Mouse (Mus musculus): ENCODE results near the gene Myl4. TPM values are rescaled to one million over a fixed set of nuclear protein-coding genes. Genes with fewer than 3 reads are reported as not detected.

Myl4 gene
- total RNA-seq, 2 experiments from 2014 or later, result 13.1 to 15.7 TPM

DNA sequence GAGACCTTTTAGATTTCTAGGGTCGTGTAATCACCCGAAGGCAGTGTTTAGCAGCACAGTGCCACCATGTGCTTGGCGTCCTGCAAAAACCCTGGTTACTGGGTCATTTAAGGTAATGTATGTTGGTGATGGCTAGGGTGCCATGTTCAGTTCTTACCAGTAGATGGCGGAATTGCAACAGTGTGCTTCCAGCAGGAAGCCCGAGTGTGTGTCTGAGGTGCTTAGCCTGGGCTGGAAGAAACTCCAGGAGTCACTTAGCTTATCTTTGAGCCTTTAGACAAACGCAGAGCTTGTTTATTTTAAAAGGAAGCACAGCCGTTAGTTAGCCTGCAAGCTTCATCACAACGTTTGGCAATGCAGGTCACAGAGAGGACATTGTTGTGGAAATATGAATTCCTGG lies 39.7 kb downstream of the Myl4 start:
- intact Hi-C loops (cut with DNase I; ENCODE audit: low total_unique reads), result no loop called here
- DNase-seq, result peak; percentile 65

DNA sequence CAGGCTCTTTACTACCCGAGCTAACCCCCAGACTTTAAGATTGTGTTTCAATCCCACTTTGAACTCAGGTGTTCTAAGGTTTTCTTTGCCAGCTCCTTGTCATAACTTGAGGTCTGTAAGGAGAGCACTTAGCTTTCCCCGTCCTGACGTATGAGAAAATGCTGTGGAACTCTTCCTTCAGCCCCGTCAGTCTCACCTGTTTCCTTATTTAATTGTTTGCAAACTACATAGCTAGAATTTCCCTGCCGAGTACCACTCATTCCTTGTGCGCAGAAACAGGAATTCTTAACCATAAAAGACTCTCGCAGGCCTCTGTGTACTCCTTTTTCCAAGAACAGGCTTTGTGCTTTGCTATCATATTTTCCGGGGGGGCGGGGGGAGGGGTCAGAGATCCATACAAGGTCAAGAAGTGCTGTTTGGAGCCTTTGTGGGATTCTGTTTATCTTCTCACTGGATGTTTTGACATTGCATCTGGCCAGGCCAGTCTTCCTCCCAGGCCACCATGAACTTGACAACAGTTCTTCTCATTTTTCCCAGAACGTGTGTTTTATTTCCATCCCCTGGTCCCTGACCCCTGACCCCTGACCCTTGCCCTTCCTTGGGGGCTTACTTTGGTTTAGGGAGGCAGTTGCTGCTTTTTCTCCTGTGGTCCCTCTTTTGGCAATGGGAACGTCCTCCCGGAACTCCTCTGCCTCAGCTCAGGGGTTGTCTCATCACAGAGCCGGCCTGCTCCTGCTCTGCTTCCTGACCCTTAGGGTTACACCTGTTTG lies 41.8 kb downstream of the Myl4 start:
- intact Hi-C loops (cut with DNase I; ENCODE audit: low total_unique reads), result no loop called here
- DNase-seq, result no peak

- intact Hi-C loops (cut with DNase I; ENCODE audit: low total_unique reads), result no loop called here
- DNase-seq, result no peak
Observed at GRCm38 (mm10) chr11:104596365-104596764, 45.9 kb downstream of the Myl4 start.

DNA sequence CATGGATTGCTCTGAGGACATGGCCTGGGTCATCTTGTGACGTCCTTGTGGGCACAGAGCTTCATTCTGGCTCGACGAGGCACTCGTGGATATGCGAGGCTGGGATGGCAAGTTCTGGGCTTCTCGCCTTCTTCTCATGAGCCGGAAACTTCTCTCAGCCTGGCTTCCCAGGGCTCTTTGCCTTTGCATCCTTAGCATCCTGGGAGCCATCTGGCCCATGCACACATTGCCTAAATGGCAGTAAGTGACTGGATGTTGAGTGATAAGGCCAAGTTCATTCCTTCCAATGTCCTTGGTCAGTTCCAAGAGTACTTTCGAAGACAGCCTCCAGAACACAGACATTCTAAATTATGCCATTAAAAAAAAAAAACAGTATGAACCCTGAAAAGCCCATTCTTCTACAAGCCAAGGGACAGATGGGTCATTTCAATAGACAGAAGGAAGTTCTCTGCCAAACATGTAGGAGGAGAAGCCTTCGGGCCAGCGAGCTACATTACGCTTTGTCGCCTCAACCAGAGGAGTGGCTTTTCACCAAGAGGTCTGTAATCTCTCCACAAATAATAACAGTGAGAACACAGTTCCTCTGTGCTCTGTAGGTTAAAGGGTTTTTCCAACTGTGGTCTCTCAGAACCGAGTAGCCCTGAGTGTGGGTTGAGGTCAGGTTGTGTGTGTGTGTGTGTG lies 48.9 kb downstream of the Myl4 start:
- no peak for DNase-seq
- intact Hi-C loops (cut with DNase I; ENCODE audit: low total_unique reads), result no loop called here

GRCm38 (mm10) chr11:104600675-104601074 lies 50.2 kb downstream of the Myl4 start:
- intact Hi-C loops (cut with DNase I; ENCODE audit: low total_unique reads), result no loop called here
- no peak for DNase-seq

DNA sequence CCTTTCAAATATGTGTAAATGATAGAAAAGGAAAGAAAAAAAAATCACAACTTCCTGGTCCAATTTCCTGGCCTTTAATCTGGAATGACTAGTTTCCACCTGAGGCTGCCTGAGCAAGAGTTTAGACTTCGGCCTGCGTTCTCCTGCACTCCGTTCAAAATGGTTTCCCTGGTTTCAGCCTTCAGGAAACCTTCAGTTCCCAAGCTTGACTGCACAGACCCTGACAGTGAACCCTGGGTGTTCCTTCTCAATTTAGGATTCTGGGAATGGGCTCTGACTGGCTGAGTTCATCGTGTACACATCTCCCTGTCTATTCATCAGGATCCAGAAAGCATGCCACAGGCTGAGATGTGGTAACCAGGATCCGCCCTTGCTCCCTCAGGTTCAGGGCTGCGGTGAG lies 53.7 kb downstream of the Myl4 start:
- DNase-seq, result no peak
- intact Hi-C loops (cut with DNase I; ENCODE audit: low total_unique reads), result no loop called here

DNA sequence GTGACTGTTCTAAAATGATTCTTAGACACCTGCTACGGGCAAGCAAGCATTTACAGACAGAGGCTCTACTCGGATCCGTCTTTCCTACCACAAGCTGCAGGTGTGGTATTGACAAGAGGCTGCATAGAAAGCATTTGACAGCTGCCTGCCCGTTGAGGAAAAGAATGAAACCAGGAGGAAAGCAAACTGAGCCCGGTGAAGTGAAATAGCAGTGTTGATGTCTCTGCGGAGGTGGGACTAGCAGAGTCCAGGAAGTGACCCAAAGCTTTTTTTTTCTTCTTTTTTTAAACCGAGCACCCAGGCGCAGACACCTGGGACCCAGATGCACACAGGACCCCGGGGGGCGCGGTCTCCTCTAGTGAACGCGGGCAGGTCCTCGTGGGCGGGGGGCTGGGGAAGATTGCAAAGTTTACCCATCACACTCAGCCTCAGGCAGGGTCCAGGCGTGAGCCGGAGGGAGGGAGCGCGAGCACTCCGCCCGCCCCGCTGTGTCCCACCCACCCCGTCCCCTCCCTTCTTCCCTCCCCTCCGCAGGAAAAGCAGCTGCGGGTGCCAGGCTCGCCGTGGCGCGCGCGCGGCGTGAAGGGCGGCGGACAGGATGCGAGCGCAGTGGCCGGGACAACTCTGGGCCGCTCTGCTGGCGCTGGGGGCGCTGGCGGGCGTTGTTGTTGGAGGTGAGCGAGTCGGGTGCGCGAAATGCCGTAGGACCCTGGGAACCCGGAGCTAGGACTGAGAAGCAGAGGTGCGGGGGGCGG lies 57.2 kb downstream of the Myl4 start, which contains the start of gene Itgb3:
Gene Itgb3, plus strand, starts transcription at position 510 of the 755 bp plus-strand sequence.
- intact Hi-C loops (cut with DNase I; ENCODE audit: low total_unique reads), result no loop called here
- peak; percentile 81 for DNase-seq

DNA sequence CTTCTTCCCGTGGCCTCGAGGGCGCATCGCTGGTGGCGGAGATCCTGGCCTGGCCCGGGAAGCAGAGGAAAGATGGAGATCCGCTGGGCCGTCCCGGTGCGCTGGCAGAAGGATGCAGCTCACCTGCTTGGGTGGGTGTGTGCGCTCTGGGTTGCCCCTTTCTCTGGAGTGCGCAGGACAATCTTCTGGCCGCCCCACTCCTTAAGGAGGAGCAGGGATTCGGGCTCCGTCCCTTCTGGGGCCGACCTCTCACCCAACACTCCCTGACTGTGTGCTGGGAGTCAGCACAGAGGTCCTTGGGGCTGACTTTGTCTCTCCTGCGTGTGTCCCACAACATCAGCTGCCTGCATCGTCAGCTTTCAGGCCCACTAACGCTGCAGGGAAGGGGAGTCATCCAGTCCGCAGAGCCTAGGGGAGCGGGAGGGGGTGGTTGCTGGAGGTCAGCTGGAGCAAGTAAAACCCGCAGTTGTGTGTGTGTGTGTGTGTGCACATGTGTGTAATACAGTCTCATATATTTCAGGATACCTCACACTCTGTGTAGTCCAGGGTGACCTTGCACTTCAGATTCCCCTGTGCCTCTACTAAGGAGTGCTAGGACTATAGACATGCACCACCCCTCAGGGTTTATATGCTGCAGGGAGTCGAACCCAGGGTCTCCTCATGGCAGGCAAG lies 57.9 kb downstream of the Myl4 start:
- intact Hi-C loops (cut with DNase I; ENCODE audit: low total_unique reads), result no loop called here
- DNase-seq, result no peak

DNA sequence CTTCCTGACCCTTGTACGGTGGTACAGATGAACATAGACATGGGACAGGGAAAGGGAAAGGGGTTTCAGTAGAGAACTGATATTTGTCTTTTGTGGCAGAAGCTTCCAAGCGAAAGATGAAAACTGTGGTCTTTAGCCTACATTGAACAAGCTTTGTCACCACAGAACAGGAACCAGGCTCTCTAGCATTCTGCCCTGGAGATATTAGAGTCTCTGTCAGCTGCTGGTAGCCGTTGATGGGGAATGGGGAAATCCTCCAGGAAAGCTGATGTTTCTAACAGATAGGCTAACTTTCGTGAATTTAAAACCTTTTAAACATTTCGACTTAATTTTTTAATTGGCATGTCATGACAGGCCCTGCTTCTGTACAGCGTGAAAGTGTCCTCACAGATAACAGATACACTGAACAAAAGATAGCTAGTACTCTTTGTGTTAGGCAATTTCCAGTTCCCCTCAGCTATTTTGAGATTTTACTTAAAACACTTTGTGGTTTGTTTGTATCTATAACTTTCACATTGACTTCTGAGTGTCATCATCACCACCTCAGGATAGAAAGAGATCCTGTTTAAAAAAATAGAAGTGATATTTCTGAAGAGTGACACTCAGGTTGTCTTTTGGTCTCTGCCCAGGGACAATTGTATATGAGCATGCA lies 58.7 kb downstream of the Myl4 start:
- intact Hi-C loops (cut with DNase I; ENCODE audit: low total_unique reads), result no loop called here
- DNase-seq, result no peak

DNA sequence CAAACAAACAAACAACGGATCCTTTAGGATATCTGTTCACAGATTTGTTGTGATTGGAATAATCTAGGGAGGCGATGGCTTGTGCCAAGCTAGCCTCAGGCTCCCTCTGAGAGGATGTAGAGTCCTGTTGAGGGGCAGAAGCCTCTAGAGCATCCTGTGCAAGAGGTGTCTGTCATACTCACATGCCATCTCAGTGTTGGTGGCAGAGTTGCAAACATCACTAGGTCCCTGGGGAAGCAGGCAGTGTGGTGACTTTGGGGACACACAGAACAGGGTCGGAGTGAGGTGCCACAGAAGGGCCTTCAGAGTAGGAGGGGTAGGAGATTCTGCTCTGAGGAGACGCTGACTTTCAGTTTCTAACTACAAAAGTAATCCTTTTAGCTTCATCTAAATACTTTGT lies 59.3 kb downstream of the Myl4 start:
- no peak for DNase-seq
- intact Hi-C loops (cut with DNase I; ENCODE audit: low total_unique reads), result no loop called here

- peak; percentile 17 for DNase-seq
- intact Hi-C loops (cut with DNase I; ENCODE audit: low total_unique reads), result no loop called here
Observed at GRCm38 (mm10) chr11:104611579-104612151, 61.2 kb downstream of the Myl4 start.

DNA sequence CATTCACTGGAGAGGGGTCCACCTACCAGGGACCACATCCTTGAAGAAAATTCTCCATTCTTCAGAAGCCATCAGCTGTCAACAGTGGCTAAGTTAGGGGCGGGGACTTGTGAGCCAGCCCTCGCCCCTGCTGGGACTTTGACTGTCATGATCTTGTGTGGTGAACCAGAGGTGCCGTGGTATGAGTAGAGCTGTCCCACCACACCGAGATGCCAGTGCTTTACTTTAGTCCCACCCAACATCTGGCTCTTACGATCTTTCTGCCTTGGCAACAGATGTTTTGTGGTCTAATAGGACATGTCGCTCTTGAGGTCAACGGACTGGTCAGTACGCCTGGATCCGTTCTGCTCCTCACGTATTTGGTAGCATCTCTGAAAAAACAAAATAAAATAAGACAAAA lies 63.1 kb downstream of the Myl4 start:
- no peak for DNase-seq
- intact Hi-C loops (cut with DNase I; ENCODE audit: low total_unique reads), result no loop called here

DNA sequence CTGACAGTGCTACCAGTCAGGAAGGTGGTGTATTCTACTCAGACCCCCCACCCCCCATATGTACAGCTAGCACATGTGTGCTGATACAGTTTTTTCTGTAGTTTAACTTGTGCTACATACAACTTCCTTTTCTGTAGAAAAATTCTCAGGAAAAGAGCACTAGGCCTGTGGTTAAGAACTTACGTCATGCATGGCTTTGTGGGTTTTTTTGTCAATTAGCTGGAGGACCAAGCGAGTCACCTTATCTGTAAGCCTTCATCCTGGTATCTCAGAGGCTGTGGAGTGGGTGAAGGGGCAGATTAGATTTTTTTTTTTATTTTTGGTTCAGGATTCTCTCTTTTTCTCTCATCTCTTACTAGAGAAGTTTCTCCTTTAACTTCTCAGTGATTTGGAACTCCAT lies 63.7 kb downstream of the Myl4 start:
- no peak for DNase-seq
- intact Hi-C loops (cut with DNase I; ENCODE audit: low total_unique reads), result no loop called here

- DNase-seq, result no peak
- intact Hi-C loops (cut with DNase I; ENCODE audit: low total_unique reads), result no loop called here
Observed at GRCm38 (mm10) chr11:104616182-104616581, 65.7 kb downstream of the Myl4 start.

- intact Hi-C loops (cut with DNase I; ENCODE audit: low total_unique reads), result no loop called here
- DNase-seq, result no peak
Observed at GRCm38 (mm10) chr11:104618638-104619076, 68.2 kb downstream of the Myl4 start.

DNA sequence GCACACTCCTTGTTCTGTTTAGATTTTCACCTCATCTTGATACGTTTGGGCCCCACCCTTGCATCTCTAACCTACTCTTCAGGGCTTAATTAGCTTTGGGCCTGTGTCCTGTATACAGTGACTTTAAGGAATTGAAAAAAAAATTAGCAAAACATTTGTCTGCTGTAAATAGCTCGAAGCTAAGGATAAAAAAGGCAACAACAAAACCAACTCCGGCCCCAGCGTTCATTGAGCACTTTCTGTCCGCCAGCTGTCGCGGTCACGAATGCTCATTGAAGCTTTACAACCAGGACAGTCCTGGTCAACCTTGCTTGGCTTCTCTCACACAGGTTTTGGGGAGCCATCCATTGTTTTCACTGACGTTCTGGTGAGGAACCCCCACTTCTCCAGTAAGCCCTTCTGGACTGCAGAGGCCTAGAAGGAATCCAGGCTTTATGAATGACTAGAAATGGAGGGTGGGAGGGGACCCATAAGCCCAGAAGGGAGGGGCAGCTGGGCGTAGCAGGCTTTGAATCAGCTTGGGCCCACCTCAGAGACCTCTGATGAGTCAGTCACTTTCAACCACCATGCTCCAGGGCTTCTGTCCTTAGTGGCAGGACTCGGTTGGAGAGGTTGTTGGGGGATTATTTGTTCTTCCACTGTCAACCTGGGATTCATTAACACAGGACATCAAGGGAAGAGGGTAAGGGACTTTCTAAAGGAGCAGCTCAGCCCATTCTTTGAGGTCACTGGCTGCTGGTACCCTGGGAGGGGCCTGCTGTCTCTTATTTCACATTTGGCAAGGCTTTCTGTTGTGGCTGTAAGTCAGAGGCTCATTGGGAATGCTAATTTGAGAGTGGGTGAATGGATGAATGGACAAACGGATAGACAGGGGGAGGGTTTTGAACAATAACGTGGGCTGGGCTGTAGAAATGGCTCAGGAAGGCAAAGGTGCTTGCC lies 68.9 kb downstream of the Myl4 start:
- intact Hi-C loops (cut with DNase I; ENCODE audit: low total_unique reads), result no loop called here

DNA sequence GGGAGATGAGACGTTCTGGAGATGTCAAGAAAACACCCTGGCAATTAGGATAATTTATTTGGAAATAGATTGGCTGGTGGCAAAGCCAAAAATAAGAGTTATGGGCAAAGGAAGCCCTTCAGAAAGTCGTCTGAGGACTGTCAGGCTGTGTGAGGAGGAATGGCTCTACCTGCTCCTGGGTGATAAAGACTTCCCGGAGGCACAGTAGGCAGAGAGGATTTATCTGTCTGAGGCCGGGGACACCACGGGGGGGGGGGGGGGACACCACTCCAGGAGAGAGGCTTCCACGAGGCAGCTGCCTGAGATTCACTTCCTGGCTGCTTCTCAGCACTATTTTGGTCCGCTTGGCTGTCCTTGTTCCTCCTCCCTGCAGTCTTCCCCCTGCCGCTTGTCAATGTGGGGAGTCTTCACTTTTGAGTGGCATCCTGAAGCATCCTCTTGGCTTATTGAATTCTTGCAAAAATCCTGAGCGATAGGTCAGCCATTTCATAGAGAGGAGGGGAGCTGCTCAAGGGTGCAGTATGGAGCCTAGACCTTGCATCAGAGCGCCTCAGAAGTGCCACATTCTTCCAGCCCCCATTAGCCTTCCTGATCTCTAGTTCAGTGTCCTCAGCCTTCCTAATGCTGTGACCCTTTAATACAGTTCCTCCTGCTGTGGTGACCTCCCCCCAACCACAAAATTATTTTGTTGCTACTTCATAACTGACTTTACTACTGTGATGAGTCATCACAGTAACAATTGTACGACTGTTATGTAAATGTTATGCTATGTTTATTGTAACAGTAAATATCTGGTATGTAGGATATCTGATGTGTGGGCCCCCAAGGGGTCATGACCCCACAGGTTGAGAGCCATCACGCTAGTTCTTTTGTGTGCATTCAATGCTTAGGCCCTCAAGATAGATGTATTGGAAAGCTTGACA lies 71.8 kb downstream of the Myl4 start:
- DNase-seq, result peak; percentile 29
- intact Hi-C loops (cut with DNase I; ENCODE audit: low total_unique reads), result no loop called here

More for the DNA sequence above, 68.9 kb downstream of the Myl4 start:
- DNase-seq, result no peak
